Mouse (Mus musculus) kidney, adult 11 months (tissue): Measurements from ENCODE around the gene Itga5.

Experiments
- DNase-seq: peaks from one replicate; pipeline ENCODE4 v3.0.0; 2022

The Itga5 gene

GRCm38 (mm10) chr15:103336996-103337667 is 29.4 kb downstream of the Itga5 start:
- no peak for DNase-seq

DNA sequence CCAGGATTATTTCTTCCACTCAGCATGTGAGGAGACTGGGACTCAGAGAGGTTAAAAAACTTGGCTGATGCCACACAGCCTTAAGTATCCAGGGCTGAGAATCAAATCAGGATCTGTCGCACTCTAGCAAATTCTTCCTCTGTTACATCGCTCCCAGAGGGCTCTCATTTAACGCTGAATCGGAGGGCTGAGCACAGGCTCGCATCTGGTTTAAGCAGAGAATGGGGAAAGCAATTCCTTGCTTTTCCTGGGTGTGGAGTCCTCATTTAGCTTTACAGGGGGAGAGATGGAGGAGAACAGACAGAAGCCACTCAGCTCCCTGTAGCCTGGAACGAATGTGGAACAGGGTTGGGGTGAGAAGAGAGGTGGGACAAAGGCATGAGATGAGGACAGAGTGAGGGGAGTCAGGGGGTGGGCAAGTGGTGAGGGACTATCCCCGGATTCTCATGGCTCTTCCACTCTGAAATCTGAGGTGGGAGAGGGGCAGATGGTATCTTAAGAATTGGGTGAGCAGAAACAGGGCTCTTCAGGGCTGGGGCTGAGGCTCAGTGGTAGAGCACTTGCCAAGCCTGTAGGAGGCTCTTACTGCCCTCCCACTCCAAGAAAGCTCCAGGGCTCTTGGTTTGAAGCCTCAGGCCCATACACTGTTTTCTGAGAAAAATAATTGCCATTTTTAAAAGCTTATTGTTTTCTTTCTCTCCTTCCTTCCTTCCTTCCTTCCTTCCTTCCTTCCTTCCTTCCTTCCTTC is 30.9 kb downstream of the Itga5 start:
- DNase-seq, result no peak

DNA sequence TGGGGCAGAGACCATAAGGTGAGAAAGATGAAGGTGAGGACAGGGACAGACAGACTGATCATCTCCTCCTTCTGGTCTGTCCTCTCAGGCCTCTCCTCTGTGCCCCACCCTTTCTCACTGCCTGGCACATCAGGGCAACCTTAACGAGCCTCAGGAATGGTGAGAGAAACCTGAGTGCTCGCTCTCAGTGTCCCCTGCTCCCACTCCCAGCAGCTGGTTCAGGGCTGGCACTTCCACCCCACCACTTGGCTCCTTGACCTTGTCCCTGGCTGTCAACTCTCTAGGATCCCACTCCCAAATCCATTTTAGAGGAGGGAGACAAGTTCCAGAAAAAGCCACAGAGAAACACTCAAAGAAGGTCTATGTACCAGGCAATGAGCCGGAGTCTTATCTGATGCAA is 31.5 kb downstream of the Itga5 start:
- no peak for DNase-seq

DNA sequence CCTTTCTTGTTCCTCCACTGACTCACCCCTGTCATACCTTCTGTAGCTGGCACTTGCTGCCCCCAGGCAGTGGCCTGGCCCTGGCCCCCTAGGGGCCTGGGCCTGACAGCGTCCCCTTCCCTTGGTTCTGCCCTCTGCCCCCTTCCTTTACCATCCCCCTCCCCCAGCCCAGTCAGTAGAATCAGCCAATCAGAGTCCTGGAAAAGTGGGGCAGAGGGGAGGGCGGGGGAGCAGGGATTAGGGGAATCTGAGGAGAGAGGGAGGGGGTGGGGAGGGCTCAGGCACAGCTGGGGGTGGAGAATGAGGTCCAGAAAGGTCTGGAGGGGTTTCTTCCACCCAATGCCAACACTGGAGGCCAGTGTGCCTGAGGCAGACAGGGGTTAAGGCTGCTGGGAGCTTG is 32.4 kb downstream of the Itga5 start:
- no peak for DNase-seq

- no peak for DNase-seq
These were observed 32.8 kb downstream of the Itga5 start for GRCm38 (mm10) chr15:103333738-103334137.

- no peak for DNase-seq
These were observed 33.4 kb downstream of the Itga5 start for GRCm38 (mm10) chr15:103333081-103333615.

- DNase-seq, result peak; percentile 79
These were observed 42.9 kb downstream of the Itga5 start for GRCm38 (mm10) chr15:103323455-103324247.

- no peak for DNase-seq
These were observed 43.5 kb downstream of the Itga5 start for GRCm38 (mm10) chr15:103323070-103323454.

GRCm38 (mm10) chr15:103322396-103322795 is 44.2 kb downstream of the Itga5 start:
- no peak for DNase-seq

DNA sequence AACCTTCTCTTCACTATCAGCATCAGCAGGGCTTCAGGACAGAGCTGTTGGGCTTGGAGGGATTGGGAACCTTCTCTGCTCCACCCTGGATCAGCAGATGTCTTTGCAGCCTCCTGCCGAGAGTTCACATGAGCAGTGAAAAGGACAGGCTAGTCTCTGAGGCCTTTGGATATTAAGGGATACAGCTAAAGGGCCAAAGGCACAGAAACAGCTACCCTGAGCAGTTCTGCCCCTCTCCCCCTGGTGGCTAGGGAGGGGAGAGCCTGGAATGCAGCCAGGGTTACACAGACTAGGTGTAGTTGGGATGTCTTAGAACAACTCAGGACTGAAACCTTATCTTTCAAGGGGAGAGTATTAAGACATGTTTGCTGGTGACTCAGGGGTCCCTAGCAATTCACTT is 45.5 kb downstream of the Itga5 start:
- no peak for DNase-seq

DNA sequence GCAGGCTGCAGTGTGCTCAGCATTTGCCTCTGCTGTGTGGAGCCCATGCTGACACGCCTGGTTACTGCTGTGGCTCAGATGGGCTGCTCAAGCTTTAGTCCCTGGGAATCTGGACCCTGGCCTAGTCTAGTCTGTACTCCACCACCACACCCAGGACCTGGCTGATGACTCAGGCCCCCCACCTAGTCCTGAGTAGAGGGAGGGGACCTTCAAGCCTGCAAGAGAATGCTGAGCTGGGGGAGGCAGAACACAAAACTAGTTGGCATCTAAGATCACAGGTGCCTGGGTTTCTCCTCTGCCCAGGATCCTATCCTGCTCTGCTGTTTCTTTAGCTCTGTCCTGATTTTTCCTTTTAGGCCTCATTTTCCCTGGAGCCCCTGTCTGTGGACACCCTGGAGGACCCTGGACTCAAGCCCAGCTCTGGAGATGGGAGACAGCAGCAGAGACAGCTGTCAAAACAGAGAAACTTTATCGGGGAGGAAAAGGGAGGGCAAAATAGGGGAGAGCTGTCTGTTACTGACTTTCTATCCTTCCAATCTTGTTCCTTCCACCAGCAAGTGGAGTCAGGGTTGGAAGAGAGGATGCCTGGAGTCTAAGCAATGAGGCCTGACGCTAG is 48.3 kb downstream of the Itga5 start:
- DNase-seq, result no peak

- DNase-seq, result no peak
These were observed 48.8 kb downstream of the Itga5 start for GRCm38 (mm10) chr15:103317731-103318130.

GRCm38 (mm10) chr15:103317120-103317519 is 49.4 kb downstream of the Itga5 start:
- no peak for DNase-seq

DNA sequence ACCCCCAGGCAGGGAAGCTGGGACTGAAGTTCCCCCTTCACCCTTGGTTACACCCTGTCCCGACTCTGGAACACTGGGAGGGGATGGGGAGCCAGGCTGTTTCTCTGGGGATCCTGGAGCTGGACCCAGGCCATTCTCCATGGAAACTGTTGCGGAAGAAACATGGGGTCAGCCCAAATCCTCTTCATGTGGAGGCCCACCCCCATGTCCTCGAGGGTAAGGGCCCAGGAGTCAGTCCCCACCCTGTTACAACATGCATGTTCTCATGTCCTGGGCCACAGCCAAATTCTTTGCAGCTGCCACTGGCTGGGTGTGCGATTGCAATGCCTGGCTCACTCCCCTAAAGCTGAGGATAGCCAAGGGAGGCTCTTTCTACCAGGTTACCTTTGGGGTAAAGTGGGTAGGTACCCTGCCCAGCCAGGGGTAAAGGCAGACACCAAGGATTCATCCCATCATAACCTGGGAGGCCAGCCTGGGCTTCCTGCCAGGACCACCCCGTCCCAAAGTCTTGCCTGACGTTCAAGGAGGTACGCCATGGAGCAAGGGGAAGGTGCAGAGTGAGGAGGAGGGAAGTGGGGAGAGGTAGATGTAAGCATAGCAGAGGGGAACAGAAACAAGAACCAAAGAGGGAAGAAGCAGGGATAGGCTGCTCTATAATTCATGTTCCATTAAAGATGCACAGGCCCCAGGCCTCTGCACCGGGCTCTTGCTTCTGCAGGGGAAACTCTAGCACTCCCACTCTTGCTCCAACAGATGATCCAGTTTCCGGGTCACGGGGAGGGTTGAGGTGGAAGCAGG is 50.4 kb downstream of the Itga5 start:
- no peak for DNase-seq

DNA sequence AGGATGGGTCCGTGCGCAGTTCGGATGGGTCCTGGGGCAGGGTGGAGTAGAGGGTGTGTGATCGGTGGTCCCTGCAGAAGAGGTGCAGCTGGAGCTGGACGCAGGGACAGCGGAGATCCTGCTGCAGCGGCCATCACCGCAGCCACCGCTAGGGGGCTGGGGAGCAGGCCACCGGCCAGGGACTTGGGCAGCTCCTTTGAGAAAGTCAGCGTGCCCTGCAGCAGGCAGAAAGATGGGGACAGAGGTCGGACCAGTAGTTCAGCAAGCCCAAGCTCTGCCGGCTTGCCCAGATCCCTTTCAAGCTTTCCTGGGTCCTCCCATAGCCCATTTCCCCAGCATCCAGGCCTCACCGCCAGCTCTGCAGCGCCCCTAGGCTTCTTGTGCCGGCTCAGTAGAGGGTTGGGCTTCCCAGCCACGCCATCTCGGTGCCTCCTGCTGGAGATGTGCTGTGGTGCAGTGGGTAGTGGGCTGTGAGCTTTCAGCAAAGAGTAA is 51.5 kb downstream of the Itga5 start:
- DNase-seq, result peak; percentile 69

DNA sequence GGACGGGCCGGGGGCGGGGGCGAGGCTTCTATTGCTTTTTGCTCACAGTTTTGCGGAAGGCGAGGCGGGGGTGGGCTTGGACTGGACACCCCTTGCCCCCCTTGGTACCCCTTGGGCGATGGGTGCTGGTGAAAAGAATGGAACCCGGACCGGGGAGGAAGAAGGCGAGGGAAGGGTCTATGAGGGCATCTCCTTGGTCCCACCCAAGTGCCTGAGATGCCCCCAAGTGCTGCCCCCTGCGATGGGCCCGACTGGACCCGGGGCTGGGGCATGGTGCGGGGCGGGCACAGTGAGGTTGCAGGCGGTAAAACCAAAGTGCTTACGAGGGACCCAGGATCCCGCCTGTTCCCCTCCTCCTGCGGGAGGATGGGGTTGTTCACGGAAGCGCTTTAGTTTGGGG is 52.4 kb downstream of the Itga5 start:
- DNase-seq, result no peak

DNA sequence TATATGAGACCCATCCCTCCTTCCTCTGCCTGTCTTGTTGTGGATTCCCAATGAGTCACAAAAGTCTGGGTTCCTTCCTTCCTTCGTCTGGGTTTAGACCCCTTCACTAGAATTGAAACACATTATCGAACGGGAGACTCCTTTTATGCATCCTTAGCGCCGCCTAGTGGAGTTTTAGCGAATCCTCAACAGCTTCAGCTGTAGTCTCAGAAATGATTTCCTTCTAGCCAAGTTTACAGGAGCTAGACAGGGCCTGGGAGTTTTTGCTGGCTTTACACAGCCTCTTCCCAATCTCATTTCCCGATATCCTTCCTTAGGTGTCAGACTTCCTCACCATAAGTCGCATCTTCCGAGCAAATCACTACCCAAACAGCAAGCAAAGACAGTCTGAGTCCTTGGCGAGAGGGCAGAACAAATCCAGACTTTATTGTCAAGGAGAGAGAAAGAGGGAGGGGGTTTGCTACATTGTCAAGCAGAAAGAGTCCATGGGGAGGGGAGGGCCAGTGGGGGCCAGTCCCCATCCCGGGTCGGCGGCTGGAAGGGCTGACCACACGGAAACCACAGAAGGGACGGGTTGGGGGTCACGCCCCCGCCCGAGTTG is 53.0 kb downstream of the Itga5 start:
- DNase-seq, result peak; percentile 51

DNA sequence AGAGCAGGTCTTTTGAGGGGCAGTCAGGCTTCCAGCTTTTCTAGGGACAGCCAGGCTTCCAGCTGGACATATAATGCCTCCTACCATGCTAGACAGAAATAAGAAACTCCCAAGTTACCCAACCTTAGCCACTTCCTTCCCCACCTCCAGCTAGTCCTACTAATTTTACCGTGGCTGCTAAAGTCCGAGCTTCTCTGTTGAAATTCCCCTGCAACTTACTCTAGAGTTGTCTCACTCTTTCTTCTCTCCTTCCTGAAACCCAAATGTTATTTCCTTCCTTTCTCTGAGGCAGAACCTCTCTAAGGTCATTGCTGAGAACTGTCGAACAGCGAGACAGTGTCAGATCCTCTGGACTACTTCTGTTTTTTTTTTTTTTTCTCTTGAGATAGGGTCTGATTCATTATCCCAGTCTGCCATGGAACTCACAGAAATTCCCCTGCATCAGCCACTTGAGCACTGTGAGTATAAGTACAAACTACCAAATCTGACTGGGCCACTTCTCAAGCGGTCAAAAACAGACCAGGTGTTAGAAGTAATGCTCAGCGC is 56.1 kb downstream of the Itga5 start, which contains the start of gene Gpr84:
Gene Gpr84, minus strand, starts transcription at position 248 of the 546 bp plus-strand sequence.
- no peak for DNase-seq

GRCm38 (mm10) chr15:103308876-103309580 is 57.5 kb downstream of the Itga5 start:
- DNase-seq, result no peak
